Mouse (Mus musculus): ENCODE results near the gene Hypk.
"Not testable (repeated sequence)": the region's sequence is repeated elsewhere in the genome, so short reads cannot be mapped to it uniquely, and the experiment has no call there.

Gene Hypk

DNA sequence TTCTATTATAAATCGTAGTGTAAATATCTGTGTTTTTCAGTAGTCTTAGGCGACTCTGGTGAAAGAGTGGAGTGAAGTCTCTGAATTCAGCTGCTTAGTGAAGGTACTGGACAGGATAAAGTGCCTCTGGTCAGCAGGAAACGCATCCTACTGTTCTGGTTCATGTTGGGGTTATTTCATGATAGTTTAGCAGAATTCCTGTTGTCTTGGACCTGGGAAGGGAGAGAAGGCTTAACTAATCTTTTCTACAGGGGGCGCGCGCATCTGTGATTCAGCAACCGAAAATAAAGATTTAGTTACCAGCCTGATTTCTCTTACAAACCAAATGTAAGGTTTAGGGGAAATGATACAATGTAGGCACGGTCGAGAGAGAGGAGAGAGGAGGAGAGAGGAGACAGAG lies 5.0 kb upstream of the Hypk start:
- DNase-seq (ENCODE audit: low spot score) = peak; percentile 75

DNA sequence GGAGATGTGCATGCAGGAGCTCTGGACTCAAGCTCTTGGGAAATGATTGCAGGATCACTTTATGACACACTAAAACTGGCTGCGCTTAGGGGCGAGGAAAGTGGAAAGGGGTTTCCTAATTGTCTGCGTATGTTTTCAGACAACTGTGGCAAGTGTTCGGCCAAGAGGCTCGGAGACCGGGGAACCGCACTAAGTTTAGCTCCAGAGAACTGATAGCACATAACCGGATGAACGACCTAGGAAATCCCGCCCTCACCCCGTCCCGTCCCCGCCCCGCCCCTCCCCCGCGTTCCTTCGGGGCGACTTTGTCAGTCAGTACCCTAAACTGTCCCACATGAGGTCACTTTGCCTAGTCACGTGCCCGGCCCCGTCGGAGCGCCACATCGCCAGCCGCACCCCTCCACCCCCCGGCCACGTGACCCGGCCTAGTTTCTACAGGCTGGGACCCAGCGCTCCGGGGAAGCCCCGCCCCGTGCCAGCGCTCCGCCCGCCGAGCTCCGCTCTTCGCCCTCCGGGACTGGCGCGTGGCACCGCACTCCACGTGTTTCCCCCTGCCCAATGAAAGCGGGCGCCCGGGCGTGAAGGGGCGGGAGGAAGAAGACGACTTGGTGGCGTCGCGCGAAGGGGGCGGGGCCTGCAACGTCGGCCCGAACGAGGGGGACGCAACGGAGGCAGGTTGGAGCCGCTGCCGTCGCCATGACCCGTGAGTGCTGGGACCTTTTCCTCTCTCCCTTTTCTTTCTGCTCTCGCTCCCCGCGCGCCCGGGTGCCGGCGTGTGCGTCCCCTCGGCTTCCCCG lies 4.2 kb upstream of the Hypk start, which contains the start of gene Serf2:
Serf2 (plus strand) TSS at position 457 of the 797 bp plus-strand sequence.
- DNase-seq (ENCODE audit: low spot score) = peak; percentile 99

DNA sequence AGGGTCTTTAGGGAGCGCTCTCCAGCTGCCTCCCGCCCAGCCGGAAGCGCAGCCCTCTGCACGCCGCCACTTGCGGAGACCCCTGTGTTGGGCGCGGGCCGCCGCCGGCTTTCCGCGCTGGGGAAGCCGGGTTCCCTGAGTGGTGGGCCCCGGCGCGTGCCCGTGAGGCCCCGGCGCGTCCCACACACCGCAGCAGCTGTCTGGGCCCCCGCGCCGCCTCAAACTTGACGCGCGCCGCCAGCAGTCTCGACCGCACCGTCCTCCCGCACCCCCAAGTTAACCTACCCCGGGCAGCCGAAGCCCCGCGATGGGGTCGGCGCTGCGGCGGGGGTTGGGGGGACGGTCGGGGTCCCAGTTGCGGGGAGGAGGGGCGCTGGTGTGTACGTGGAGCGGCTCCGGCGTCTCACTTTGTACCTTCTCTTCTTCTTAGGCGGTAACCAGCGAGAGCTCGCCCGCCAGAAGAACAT lies 3.5 kb upstream of the Hypk start:
- DNase-seq (ENCODE audit: low spot score) = no peak

DNA sequence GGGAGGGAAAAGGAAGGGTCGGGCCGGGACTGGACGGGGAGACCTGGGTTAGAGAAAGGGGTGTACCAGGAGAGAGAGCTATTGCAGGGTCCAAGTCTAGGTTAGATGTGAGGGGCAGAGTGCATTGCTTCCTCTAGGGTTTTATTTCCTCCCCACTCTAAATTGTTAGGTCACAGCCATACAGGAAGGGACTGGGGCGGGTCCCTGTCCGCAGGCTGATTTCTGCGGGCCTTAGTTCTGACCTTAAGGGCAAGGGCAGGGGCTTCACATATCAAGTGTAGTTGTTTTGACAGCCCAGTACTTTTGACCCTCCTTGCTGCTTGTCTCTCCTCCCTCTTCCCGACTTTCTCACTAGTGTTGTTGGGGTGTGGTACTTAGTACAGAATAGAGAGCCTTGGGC lies 3.0 kb upstream of the Hypk start:
- peak; percentile 50 for DNase-seq (ENCODE audit: low spot score)

DNA sequence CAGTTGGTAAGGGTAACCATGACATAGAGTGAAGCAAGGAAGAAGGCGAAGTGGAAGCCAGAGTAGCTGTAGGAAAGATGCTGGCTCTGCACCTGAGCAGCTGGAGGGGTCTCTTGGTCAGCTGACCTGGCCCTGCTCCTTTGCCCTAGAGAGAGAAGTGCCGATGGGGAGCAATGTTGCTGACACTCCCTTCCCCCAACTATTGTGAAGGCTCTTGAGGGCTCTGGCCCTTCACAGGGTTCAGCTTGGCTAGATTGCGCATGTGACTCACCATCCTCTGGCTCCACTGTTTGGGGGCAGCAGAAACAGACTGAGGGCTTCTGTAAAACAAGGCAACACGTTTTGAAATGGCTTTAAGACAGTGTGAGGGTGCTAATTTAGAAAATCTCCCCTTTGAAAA lies 729 bp upstream of the Hypk start:
- no peak for DNase-seq (ENCODE audit: low spot score)

DNA sequence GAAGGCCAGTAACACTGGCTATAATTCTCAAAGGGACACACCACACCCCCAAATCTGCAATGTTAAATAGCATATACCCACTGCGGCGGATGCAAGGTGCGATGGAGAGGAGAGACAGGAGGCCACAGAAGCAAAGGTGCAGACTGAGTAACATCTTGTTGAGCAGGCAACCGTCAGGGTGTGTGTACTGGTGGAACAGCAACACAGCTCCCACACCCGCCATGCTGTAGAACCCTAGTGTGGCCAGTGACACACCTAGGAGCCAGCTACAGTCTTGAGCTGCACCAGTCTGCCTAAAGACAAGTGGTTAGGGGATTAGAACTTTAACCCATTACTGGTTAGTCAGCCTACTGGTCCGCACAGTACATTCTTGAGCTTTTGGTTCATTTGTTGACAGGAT lies 827 bp downstream of the Hypk start:
- no peak for DNase-seq (ENCODE audit: low spot score)

DNA sequence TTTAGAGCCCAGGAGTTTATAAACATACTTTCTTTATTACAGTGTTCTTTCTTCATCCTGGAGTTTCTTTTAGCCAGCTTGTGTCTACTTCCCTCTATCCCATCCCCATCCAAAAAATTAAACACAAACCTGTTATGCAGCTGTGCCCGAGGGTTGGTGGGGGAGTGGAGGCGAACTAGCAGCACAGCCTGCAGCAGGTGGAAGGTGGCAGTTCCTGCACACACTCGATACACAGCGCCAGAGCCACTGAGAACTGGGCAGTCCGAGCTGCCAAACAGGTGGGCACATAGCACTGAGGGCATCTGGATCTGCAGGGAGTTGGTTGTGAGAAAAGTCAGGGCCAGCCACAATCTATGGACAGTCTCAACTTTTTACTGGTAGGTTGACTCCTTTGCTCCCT lies 2.4 kb downstream of the Hypk start:
- DNase-seq (ENCODE audit: low spot score) = no peak

DNA sequence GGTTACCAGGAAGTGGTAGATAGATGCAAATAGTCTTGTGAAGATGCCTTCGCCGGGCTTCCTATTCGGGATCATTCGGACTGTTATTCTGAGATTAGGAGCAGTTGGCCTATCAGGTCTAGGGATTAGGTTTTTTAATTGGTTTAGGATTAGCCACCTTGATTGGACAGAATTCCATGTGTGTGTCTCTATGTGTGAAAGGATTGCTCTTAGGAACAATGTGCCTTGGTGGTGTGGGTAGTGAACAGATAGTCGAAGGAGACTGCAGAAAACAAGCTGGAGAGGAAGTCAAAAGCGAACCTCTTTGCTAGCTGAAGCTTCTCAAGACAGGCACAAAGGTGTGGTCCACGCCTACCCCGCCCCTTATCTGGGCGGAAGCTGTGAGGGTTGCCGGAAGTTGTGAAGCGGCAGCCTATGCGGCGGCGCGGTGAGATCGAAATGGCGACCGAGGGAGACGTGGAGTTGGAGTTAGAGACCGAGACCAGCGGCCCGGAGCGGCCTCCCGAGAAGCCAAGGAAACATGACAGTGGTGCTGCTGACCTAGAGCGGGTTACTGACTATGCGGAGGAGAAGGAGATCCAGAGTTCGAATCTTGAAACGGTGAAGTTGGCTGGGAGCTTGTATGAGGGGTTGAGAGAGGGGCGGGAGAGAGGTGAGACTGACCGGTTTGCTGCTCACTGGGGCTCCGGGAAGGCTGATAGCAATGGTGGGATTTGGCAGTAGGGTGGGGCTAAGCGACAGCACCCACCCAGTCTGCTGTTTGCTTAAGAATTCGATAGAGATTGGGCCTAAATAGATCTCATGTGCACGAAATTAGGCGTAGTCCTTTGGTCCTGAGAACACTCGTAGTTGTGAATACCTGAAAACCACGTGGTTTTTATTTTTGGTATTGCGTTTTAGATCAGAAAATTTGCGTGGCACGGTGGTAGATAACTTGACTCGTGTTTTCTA lies 3.9 kb downstream of the Hypk start, which contains the start of gene Serinc4:
Serinc4 (minus strand) TSS at position 90 of the 951 bp plus-strand sequence.
- peak; percentile 87 for DNase-seq (ENCODE audit: low spot score)

DNA sequence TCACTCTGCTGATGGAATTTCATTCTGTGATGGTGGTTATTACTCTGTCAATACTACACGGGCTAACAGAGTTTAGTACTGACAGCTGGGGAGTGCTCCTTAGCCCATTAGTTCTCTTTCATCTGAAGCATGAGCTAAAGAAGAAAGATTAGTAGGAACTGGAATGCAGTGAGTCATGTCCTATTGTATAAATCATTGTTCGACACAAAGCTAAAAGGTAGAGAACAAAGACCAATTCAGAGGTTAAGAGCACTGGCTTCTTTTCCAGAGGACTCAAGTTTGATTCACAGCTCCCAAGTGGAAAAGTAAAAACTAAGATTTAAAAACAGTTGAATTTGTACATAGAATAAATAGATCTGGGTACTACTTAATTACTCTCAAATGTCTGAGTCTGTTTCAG lies 7.0 kb downstream of the Hypk start:
- DNase-seq (ENCODE audit: low spot score) = no peak

DNA sequence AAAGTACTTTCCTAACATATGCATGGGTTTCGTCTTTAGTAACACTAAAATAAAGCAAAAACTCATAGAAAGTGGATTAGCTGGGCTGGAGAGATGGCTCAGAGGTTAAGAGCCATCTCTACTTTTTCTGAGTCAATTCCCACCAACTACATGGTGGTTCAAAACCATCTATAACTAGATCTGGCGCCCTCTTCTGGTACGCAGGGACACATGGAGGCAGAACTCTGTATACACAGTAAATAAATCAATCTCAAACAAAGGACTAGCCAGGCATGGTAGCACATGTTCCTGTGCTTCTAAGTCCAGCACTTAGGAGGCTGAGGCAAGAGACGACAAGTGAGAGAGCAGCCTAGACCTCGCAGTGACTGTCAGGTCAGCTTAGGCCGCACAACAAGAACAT lies 15.9 kb downstream of the Hypk start:
- DNase-seq (ENCODE audit: low spot score) = not testable (repeated sequence)

DNA sequence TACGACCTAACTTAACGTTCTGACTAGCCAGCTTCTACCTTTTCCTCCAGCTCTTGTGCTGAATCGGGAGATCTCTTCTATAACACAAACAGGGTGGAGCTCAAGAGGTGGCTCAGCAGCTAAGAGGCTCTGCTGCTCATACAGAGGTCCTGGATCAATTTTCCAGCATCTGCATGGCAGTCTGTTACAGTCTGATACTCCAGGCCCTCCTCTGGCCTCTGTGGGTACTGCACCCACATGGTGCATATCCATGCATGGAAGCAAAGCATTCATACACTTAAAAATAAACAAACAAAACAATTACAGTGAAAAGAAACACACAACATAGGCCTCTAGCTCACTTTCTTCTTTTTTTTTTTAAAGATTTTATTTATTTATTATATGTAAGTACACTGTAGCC lies 19.7 kb downstream of the Hypk start:
- DNase-seq (ENCODE audit: low spot score) = not testable (repeated sequence)

DNA sequence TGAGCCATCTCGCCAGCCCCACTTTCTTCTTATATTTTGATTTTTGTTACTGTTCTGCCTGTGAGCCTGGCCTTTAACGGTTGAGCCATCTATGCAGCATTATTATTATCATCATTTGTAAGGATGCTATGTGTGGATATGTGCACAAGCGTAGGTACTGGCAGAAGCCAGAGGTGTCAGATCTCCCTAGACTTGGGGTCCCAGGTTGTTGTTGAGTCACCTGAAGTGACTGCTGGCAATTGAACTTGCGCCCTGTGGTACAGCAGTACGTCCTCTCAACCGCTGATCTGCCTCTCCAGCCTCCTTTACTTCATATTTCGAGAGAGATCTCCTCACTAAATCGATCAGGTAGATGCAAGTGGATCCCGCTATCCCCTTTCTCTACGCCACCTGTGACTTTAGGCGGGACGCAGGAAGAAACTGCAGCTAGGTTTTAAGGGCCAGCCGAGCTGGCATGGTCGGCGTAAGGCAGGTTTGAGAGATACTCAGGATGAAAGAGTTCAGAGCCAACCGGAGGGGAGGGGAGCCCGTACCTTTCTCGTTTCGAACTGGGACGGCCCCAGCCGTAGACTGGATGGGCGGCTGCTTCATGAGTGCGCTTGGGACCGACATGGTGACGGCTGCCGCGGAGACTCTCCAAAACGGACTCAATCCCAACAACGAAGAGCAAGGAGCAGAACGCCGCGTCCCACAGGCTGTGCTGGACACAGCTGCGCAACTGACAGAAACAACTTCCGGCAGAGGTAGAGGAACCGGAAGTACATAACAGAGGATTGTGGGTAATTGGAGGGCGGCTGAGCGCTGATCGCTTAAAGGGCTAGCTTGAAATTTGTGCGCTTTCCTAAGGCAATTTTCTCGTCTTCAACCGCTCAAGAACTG lies 20.4 kb downstream of the Hypk start, which contains the start of gene Mfap1b:
Mfap1b (minus strand) TSS at position 767 of the 879 bp plus-strand sequence.
- peak; percentile 95 for DNase-seq (ENCODE audit: low spot score)

DNA sequence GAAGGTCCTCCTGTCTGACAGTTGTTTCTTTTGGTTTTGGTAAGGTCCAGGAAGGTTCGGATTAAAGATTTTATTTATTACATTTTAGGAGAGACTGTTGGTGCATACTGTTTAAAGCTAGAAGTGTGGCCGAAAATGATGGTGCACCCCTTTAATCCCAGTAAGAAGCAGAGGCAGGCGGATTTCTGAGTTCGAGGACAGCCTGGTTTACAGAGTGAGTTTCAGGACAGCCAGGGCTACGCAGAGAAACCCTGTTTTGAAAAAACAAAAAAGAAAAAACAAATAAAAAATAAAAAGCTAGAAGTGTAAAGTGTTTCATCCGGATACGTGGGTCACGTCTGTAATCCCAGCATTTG lies 21.1 kb downstream of the Hypk start:
- DNase-seq (ENCODE audit: low spot score) = no peak

DNA sequence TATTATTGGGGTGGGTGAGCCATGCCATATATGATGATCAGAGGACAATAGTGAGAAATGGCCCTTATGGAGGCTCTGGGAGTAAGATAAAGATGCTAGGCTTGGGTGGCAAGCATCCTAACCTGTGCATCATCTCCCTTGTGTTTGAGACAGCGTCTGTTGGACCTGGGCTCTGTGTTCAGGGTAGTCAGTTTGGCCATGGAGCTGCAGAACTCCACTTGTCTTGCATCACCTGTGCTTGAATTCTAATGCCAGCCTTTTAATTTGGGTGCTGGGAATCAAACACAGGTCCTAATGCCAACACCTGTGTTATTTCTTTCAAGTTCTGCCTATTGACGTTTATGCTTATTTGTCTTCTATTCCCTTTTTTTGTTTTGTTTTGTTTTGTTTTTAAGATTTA lies 22.2 kb downstream of the Hypk start:
- DNase-seq (ENCODE audit: low spot score) = not testable (repeated sequence)

DNA sequence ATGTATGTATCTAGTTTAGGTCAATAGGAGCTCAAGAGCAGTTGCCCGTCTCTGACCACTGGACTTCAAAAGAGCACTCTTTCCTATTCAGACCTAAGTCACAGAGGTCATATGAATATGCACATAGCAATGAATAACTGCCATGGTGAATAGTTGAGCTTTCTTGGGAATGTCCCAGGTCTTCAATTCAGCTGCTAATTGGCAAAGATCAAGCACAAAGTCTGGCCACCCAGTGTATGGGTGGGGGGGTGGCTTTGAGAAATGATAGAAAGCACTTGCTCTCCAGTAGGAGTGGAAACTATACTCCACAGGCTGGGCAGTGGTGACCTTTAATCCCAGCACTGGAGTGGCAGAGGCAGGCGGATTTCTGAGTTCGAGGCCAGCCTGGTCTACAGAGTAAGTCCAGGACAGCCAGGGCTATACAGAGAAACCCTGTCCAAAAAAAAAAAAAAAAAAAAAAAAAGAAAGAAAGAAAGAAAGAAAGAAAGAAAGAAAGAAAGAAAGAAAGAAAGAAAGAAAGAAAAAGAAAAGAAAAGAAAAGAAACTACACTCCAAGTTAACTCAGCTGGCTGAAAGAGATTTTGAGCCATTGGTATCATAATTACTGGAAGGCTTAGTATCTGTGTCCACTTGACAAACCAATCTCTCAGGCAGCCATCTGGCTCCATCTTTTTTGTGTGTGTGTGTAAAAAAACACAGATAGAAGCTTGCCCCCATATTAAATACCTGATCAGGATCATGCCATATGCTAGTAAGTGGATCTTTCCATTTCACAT lies 24.6 kb downstream of the Hypk start:
- no peak for DNase-seq (ENCODE audit: low spot score)

DNA sequence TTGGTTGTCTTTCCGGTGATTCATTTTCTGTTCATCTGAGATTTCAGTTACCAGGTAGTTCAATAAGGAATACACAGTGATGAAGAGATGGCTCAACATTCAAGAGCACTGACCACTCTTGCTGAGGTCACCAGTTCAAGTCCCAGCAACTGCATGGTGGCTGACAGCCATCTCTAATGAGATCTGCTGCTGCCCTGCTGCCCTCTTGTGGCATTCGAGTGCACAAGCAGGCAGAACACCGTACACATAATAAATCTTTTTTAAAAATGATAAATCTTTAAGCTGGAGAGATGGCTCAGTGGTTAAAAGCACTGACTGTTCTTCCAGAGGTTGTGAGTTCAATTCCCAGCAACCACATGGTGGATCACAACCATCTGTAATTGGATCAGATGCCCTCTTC lies 27.4 kb downstream of the Hypk start:
- peak; percentile 63 for DNase-seq (ENCODE audit: low spot score)

DNA sequence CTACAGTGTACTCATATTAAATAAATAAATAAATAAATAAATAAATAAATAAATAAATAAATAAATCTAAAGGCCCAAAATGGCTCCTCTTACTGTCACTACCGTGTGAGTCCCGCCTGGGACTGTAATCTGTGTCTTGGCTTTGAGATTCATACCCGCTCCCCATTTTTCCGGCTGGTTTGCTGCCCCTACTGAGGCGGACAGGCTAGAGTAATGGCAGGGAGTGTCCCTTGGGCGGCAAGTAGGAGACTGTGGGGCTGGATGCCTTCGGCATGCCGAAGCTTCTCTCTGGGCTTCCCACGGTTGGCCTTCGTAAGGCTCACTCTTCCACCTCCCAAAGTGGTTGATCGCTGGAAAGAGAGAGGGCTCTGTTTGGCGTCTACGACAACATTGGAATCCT lies 27.8 kb downstream of the Hypk start:
- not testable (repeated sequence) for DNase-seq (ENCODE audit: low spot score)

DNA sequence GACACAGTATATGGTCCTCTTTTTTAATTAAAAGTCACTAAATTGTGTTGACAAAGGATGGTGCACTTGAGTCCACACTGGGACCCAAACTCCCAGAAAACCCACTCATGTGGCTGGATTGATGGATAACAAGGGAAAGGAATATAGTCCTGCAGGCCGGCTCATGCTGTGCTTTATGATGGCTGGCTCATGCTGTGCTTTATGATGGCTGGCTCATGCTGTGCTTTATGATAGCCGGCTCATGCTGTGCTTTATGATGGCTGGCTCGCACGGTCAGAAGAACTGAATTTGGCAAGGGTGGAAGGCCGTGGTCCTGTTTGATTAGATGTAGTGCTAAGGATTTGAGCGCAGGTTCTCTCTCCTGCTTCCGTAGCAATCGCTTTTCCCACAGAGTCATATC lies 30.5 kb downstream of the Hypk start:
- no peak for DNase-seq (ENCODE audit: low spot score)

DNA sequence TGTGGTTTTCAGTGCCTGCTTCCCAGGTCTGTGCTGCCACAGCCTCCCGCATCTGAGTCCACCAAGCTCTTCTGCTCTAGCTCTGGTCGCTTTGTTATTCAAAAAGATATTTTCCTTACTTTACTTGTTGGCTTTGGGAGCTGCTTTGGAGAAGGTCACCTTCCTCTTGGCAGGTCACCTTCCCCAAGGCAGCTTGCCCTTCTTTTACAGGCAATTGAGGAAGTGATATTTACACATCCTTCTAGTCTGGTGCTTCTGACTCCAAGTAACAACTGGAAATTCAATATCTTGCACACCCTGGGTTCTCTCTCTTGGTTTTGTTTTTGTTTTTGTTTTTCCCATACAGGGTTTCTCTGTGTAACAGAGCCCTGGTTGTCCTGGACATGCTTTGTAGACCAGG lies 31.3 kb downstream of the Hypk start:
- not testable (repeated sequence) for DNase-seq (ENCODE audit: low spot score)

DNA sequence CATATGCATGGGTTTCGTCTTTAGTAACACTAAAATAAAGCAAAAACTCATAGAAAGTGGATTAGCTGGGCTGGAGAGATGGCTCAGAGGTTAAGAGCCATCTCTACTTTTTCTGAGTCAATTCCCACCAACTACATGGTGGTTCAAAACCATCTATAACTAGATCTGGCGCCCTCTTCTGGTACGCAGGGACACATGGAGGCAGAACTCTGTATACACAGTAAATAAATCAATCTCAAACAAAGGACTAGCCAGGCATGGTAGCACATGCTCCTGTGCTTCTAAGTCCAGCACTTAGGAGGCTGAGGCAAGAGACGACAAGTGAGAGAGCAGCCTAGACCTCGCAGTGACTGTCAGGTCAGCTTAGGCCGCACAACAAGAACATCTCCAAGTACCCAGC lies 48.5 kb downstream of the Hypk start:
- not testable (repeated sequence) for DNase-seq (ENCODE audit: low spot score)
